22 mouse cellular contexts compared by ENCODE assay signal in genomic region chr1:36281849-36282248, GRCm38 (mm10). TPM values are rescaled to one million over a fixed set of nuclear protein-coding genes. Genes with fewer than 3 reads are reported as not detected.
DNase-seq lines count a peak whose midpoint lies in the region; ATAC-seq and TF ChIP-seq lines count a peak whose summit lies in the region.
"Had no signal": no experiment of that assay in that cellular context is flagged by ENCODE, and none has a peak within 500 bp of the region (broad histone marks: within the 10 kb centered on the region; RNA-seq: fewer than 3 reads in every experiment).

No protein-coding gene starts in this region.

- H3K4me2 ChIP-seq in CH12.LX (ENCODE audit: insufficient read depth, low read depth, poor library complexity, severe bottlenecking) = no peak overlapping the region
- H3K4me2 ChIP-seq: embryonic facial prominence, embryonic 12.5 days; limb, embryonic 12.5 days; liver, embryonic 13.5 days; lung, embryonic 15.5 days; midbrain, embryonic 13.5 days; stomach, embryonic 15.5 days had no signal

- peak; percentile 82 for TF ChIP-seq EP300 in CH12.LX (IDR thresholded peaks at IDR 0.05; ENCODE audit: low read length)

- H3K4me3 ChIP-seq in spleen, adult 2 months (ENCODE audit: extremely low read depth, insufficient read depth, insufficient read length) = no peak overlapping the region
- H3K4me3 ChIP-seq in CH12.LX (replicated peaks in 1 of 3; ENCODE audit: low read depth in 2 of 3, low read length in 2 of 3, poor library complexity in 1 of 3) = no peak overlapping the region
- H3K4me3 ChIP-seq: embryonic facial prominence, embryonic 12.5 days; erythroblast, embryonic 14.5 days; limb, embryonic 12.5 days; liver, embryonic 13.5 days; lung, embryonic 15.5 days; midbrain, embryonic 13.5 days; stomach, embryonic 15.5 days had no signal

- H3K36me3 ChIP-seq in spleen, adult 2 months (ENCODE audit: control insufficient read depth, insufficient read depth, low read length) = no peaks in the 10 kb centered on the region
- H3K36me3 ChIP-seq in CH12.LX (replicated peaks in 1 of 2; ENCODE audit: control insufficient read depth in 1 of 2, insufficient read depth in 1 of 2, low read length in 1 of 2) = no peaks in the 10 kb centered on the region
- H3K36me3 ChIP-seq: embryonic facial prominence, embryonic 12.5 days; limb, embryonic 12.5 days; liver, embryonic 13.5 days; lung, embryonic 15.5 days; midbrain, embryonic 13.5 days; stomach, embryonic 15.5 days had no signal

- no peak overlapping the region for H3K9ac ChIP-seq in CH12.LX (ENCODE audit: insufficient read depth, low read depth)
- H3K9ac ChIP-seq: embryonic facial prominence, embryonic 12.5 days; limb, embryonic 12.5 days; liver, embryonic 13.5 days; lung, embryonic 15.5 days; midbrain, embryonic 13.5 days; stomach, embryonic 15.5 days had no signal

- peak overlapping the region; percentile 65 for H3K27ac ChIP-seq in spleen, adult 2 months (ENCODE audit: insufficient read depth, low read length)
- H3K27ac ChIP-seq in CH12.LX (ENCODE audit: insufficient read depth, low read depth) = no peak overlapping the region
- H3K27ac ChIP-seq: embryonic facial prominence, embryonic 12.5 days; limb, embryonic 12.5 days; liver, embryonic 13.5 days; lung, embryonic 15.5 days; midbrain, embryonic 13.5 days; stomach, embryonic 15.5 days had no signal

- peaks cover 10% of the 10 kb centered on the region; the same call in 1 of the 2 replicates for H3K4me1 ChIP-seq in spleen, adult 2 months (ENCODE audit: control insufficient read depth, insufficient read depth, insufficient read length)
- peaks cover 3 to 23% of the 10 kb centered on the region in 2 experiments; a peak in 3 of 4 replicates for H3K4me1 ChIP-seq in CH12.LX (ENCODE audit: control insufficient read depth in 1 of 2, insufficient read depth in 2 of 2)
- H3K4me1 ChIP-seq: embryonic facial prominence, embryonic 12.5 days; limb, embryonic 12.5 days; liver, embryonic 13.5 days; lung, embryonic 15.5 days; midbrain, embryonic 13.5 days; stomach, embryonic 15.5 days had no signal

- WGBS in spleen, adult 2 months = 35% methylated on average over 6 of the region's 6 CpGs

- no peak for TF ChIP-seq RAD21 in CH12.LX (IDR thresholded peaks at IDR 0.05; ENCODE audit: low read depth, low read length)

- dilution Hi-C loops in CH12.LX (cut with MboI; ENCODE audit: extremely low pct_ligation_motif_present, extremely low pct_unique_long_range_greater_than_20kb, low sequenced_read_pairs) = no loop called here

- peak; percentile 68 to 88 for DNase-seq in spleen, adult 2 months (ENCODE audit: low read depth in 1 of 2, low spot score in 2 of 2)
- DNase-seq in spleen, postnatal 4 days (ENCODE audit: low spot score in 2 of 2) = no peak
- peak; percentile 91 for DNase-seq in CH12.LX (ENCODE audit: extremely low read depth)
- peak; percentile 54 for DNase-seq in thymus, postnatal 25 days
- no peak for DNase-seq in right cerebral cortex, postnatal 14 days
- no peak for DNase-seq in urinary bladder, postnatal 4 days (ENCODE audit: low spot score in 2 of 2)
- DNase-seq in frontal cortex, postnatal 25 days (ENCODE audit: low spot score in 2 of 2) = no peak
- DNase-seq: cerebellum, adult 9-11 months; gastrocnemius, postnatal 25 days; heart, postnatal 10 days; kidney, adult 8-10 months; kidney, postnatal 36 days; liver, embryonic 13.5 days; right cerebral cortex, postnatal 25 days had no signal

- no peak for TF ChIP-seq CTCF in spleen, adult 2 months (IDR thresholded peaks at IDR 0.05; ENCODE audit: extremely low read depth, insufficient read depth, insufficient read length, insufficient replicate concordance)
- no peak for TF ChIP-seq CTCF in CH12.LX (conservative IDR thresholded peaks at IDR 0.05 in 1 of 2, IDR thresholded peaks at IDR 0.05 in 1 of 2; ENCODE audit: low read depth in 2 of 2, low read length in 2 of 2)

- H3K9me3 ChIP-seq in CH12.LX (replicated peaks; ENCODE audit: low read length) = peaks cover 13% of the 10 kb centered on the region
- H3K9me3 ChIP-seq: embryonic facial prominence, embryonic 12.5 days; limb, embryonic 12.5 days; liver, embryonic 13.5 days; lung, embryonic 15.5 days; midbrain, embryonic 13.5 days; stomach, embryonic 15.5 days had no signal

- peak; percentile 84 for ATAC-seq in neutrophil, adult 5-6 weeks (ENCODE audit: extremely low read depth, insufficient number of reproducible peaks, low FRiP score, poor library complexity, severe bottlenecking)
- ATAC-seq: forebrain, embryonic 14.5 days; midbrain, embryonic 13.5 days had no signal

- no peaks in the 10 kb centered on the region for H3K27me3 ChIP-seq in spleen, adult 2 months (ENCODE audit: control insufficient read depth, insufficient read depth, low read length)
- H3K27me3 ChIP-seq in CH12.LX (replicated peaks) = peaks cover 2% of the 10 kb centered on the region
- H3K27me3 ChIP-seq: embryonic facial prominence, embryonic 12.5 days; limb, embryonic 12.5 days; liver, embryonic 13.5 days; lung, embryonic 15.5 days; midbrain, embryonic 13.5 days; stomach, embryonic 15.5 days had no signal

- no peaks in the 10 kb centered on the region for H3K79me2 ChIP-seq in CH12.LX (replicated peaks; ENCODE audit: control insufficient read depth, extremely low read depth, insufficient read depth, poor library complexity, severe bottlenecking)

- in situ Hi-C loops in CH12.LX (cut with MboI; ENCODE audit: low pct_ligation_motif_present, low pct_unique_long_range_greater_than_20kb, low sequenced_read_pairs) = no loop called here

- TF ChIP-seq POLR2A in spleen, adult 2 months (IDR thresholded peaks at IDR 0.05; ENCODE audit: low read depth, low read length) = no peak
- TF ChIP-seq POLR2A in CH12.LX (IDR thresholded peaks at IDR 0.05; ENCODE audit: low read depth, low read length) = no peak

TF ChIP-seq in CH12.LX, 34 proteins besides CTCF, POLR2A, EP300 and RAD21 (continues in another document):
- peak; percentile 57; the same call in 1 of the 2 replicates for TF ChIP-seq MAFK (IDR thresholded peaks at IDR 0.05; ENCODE audit: insufficient replicate concordance, low read length)
- TF ChIP-seq MAX (IDR thresholded peaks at IDR 0.05; ENCODE audit: low read length) = no peak; the same call in 1 of the 2 replicates
- no peak for TF ChIP-seq UBTF (IDR thresholded peaks at IDR 0.05; ENCODE audit: low read depth, low read length)
- no peak for TF ChIP-seq ZKSCAN1 (IDR thresholded peaks at IDR 0.05; ENCODE audit: borderline replicate concordance, low read depth, low read length)
- TF ChIP-seq IRF4 (IDR thresholded peaks at IDR 0.05; ENCODE audit: low read depth, low read length) = 0 out of 2 replicates have a peak, but pooled peaks have one; percentile 26
- no peak for TF ChIP-seq ZNF384 (IDR thresholded peaks at IDR 0.05; ENCODE audit: low read depth, low read length)
- TF ChIP-seq CHD1 (IDR thresholded peaks at IDR 0.05; ENCODE audit: low read depth, low read length) = no peak
- TF ChIP-seq PAX5 (IDR thresholded peaks at IDR 0.05; ENCODE audit: low read length) = no peak
- TF ChIP-seq MXI1 (IDR thresholded peaks at IDR 0.05; ENCODE audit: low read depth, low read length) = no peak
- TF ChIP-seq USF1 (IDR thresholded peaks at IDR 0.05; ENCODE audit: low read depth, low read length) = no peak
- no peak; the same call in 1 of the 2 replicates for TF ChIP-seq RCOR1 (conservative IDR thresholded peaks at IDR 0.05; ENCODE audit: low read depth, low read length)
- no peak for TF ChIP-seq GABPA (IDR thresholded peaks at IDR 0.05; ENCODE audit: insufficient replicate concordance, low read depth, low read length)
- 0 out of 2 replicates have a peak, but pooled peaks have one; percentile 61 for TF ChIP-seq KAT2A (IDR thresholded peaks at IDR 0.05; ENCODE audit: insufficient replicate concordance, low read length)
- TF ChIP-seq ELF1 (IDR thresholded peaks at IDR 0.05; ENCODE audit: low read depth, low read length) = peak; percentile 55; the same call in 1 of the 2 replicates
- no peak for TF ChIP-seq ZC3H11A (IDR thresholded peaks at IDR 0.05; ENCODE audit: low read depth, low read length)
- TF ChIP-seq JUN (IDR thresholded peaks at IDR 0.05; ENCODE audit: insufficient read depth, low read depth, low read length) = peak; percentile 19; the same call in 1 of the 2 replicates
- TF ChIP-seq ETS1 (conservative IDR thresholded peaks at IDR 0.05; ENCODE audit: low read depth, low read length) = peak; percentile 90
- peak; percentile 42; the same call in 1 of the 2 replicates for TF ChIP-seq CHD2 (IDR thresholded peaks at IDR 0.05; ENCODE audit: low read length)
- TF ChIP-seq BHLHE40 (IDR thresholded peaks at IDR 0.05; ENCODE audit: low read depth, low read length) = peak; percentile 62
- no peak for TF ChIP-seq NELFE (IDR thresholded peaks at IDR 0.05; ENCODE audit: low read depth, low read length)
- no peak for TF ChIP-seq USF2 (conservative IDR thresholded peaks at IDR 0.05; ENCODE audit: low read depth, low read length)
- no peak for TF ChIP-seq NRF1 (IDR thresholded peaks at IDR 0.05; ENCODE audit: low read depth, low read length)
- TF ChIP-seq ZMIZ1 (IDR thresholded peaks at IDR 0.05; ENCODE audit: low read depth, low read length) = no peak
- no peak for TF ChIP-seq E2F4 (IDR thresholded peaks at IDR 0.05; ENCODE audit: insufficient replicate concordance, low read depth, low read length)
- TF ChIP-seq POLR2AphosphoS2 (IDR thresholded peaks at IDR 0.05; ENCODE audit: low read depth, low read length) = no peak
- TF ChIP-seq MEF2A (IDR thresholded peaks at IDR 0.05; ENCODE audit: borderline replicate concordance, low read depth, low read length) = 0 out of 2 replicates have a peak, but pooled peaks have one; percentile 32
- TF ChIP-seq HCFC1 (IDR thresholded peaks at IDR 0.05; ENCODE audit: low read depth, low read length) = no peak

RNA-seq across cellular contexts. Expression of gene Neurl3, which starts 7.4 kb away (rescaled TPM):
- polyA plus RNA-seq in spleen, adult 2 months (2012; rRNA removed) = 66.0 and 80.9 TPM in 2 replicates
- total RNA-seq in CH12.LX (2012; rRNA removed) = 0.08 TPM in 1 of 2 replicates, not detected in the other
- total RNA-seq in CH12.LX (2014; rRNA removed) = 0.08 TPM in 1 of 2 replicates, not detected in the other
- 0.09 and 0.10 TPM in 2 replicates for polyA plus RNA-seq in CH12.LX (2012; ENCODE audit: insufficient read length, low read depth)
- 433 and 491 TPM in 2 replicates for total RNA-seq in neutrophil, adult 5-6 weeks (2017)

RNA-seq across cellular contexts. Expression of gene Arid5a, which starts 25.7 kb away (rescaled TPM):
- 29.6 and 39.6 TPM in 2 replicates for polyA plus RNA-seq in spleen, adult 2 months (2012; rRNA removed)
- 15.2 and 19.6 TPM in 2 replicates for total RNA-seq in CH12.LX (2012; rRNA removed)
- 16.0 and 17.0 TPM in 2 replicates for total RNA-seq in CH12.LX (2014; rRNA removed)
- 13.2 and 16.1 TPM in 2 replicates for polyA plus RNA-seq in CH12.LX (2012; ENCODE audit: insufficient read length, low read depth)
- total RNA-seq in neutrophil, adult 5-6 weeks (2017) = 199 and 207 TPM in 2 replicates

RNA-seq across cellular contexts. Expression of gene Uggt1, which starts 37.3 kb away (rescaled TPM):
- polyA plus RNA-seq in spleen, adult 2 months (2012; rRNA removed) = 13.5 and 15.9 TPM in 2 replicates
- total RNA-seq in CH12.LX (2012; rRNA removed) = 41.2 and 47.9 TPM in 2 replicates
- 35.3 and 39.8 TPM in 2 replicates for total RNA-seq in CH12.LX (2014; rRNA removed)
- 38.6 and 39.5 TPM in 2 replicates for polyA plus RNA-seq in CH12.LX (2012; ENCODE audit: insufficient read length, low read depth)
- total RNA-seq in neutrophil, adult 5-6 weeks (2017) = 103 and 117 TPM in 2 replicates

Comparison
In these comparisons a context has a peak if more than half of its experiments do, and no peak if none do; other contexts are left out.
1. DNase-seq: peak in spleen, adult 2 months (2 of 2), CH12.LX (single experiment) and thymus, postnatal 25 days (single experiment); none in spleen, postnatal 4 days (0 of 2), right cerebral cortex, postnatal 14 days (single experiment), urinary bladder, postnatal 4 days (0 of 2) and frontal cortex, postnatal 25 days (0 of 2).
2. RNA of gene Neurl3, which starts 7.4 kb away (total RNA-seq): 433 to 491 TPM in neutrophil, adult 5-6 weeks; 0.08 TPM in CH12.LX; every median in the first group is over 100 times any median in the second.